Mouse (Mus musculus) stomach, postnatal 0 days (tissue): Measurements from ENCODE around the gene Hist2h3c1. TPM values are rescaled to one million over a fixed set of nuclear protein-coding genes. Genes with fewer than 3 reads are reported as not detected.
"Not testable (repeated sequence)": the region's sequence is repeated elsewhere in the genome, so short reads cannot be mapped to it uniquely, and the experiment has no call there.

Experiments used
- ATAC-seq: fragments of 200-750 bp; cut with Nextera tagmentation; 2 replicates; pipeline ENCODE4 v1.8.0; 2017; ENCODE audit not compliant: low FRiP score, low TSS enrichment
- DNase-seq: peaks from one replicate; pipeline ENCODE4 v3.0.0-alpha.2; 2016; ENCODE audit warnings: low spot score
- H3K27ac ChIP-seq: fragments of 300-500 bp; sonication (generic); replicated peaks from 2 replicates; pipeline ENCODE4 v1.5.1; 2014; ENCODE audit warnings: mild to moderate bottlenecking, control low read depth
- H3K27me3 ChIP-seq: fragments of 300-500 bp; sonication (generic); 2 replicates; pipeline ENCODE4 v1.6.1; 2014; ENCODE audit warnings: low read length; ENCODE audit not compliant: control insufficient read depth, insufficient read depth
- H3K36me3 ChIP-seq: fragments of 300-500 bp; sonication (generic); 2 replicates; pipeline ENCODE4 v1.6.1; 2014; ENCODE audit warnings: low read length, mixed read lengths; ENCODE audit not compliant: control insufficient read depth, insufficient read depth
- H3K4me1 ChIP-seq: fragments of 300-500 bp; sonication (generic); replicated peaks from 2 replicates; pipeline ENCODE4 v1.6.1; 2014; ENCODE audit warnings: antibody characterized with exemption; ENCODE audit not compliant: control insufficient read depth, insufficient read depth
- H3K4me2 ChIP-seq: fragments of 300-500 bp; sonication (generic); replicated peaks from 2 replicates; pipeline ENCODE4 v1.6.1; 2014; ENCODE audit warnings: low read depth, mild to moderate bottlenecking, control low read depth, moderate library complexity
- H3K4me3 ChIP-seq: fragments of 300-500 bp; sonication (generic); 2 replicates; pipeline ENCODE4 v1.5.1; 2014; ENCODE audit warnings: low read depth, low read length, control low read depth
- H3K9ac ChIP-seq: fragments of 300-500 bp; sonication (generic); 2 replicates; pipeline ENCODE4 v1.6.1; 2014; ENCODE audit warnings: mild to moderate bottlenecking, low read length, control low read depth, mixed read lengths
- H3K9me3 ChIP-seq: fragments of 300-500 bp; sonication (generic); 2 replicates; pipeline ENCODE4 v1.6.1; 2016; ENCODE audit warnings: low read length; ENCODE audit not compliant: control insufficient read depth
- CTCF ChIP-seq: IDR thresholded peaks from 2 replicates; pipeline ENCODE4 v1.5.1; 2016; ENCODE audit warnings: antibody characterized with exemption, low read depth, mild to moderate bottlenecking, moderate library complexity
- EP300 ChIP-seq: optimal IDR thresholded peaks from 2 replicates; pipeline ENCODE3; 2016; ENCODE audit warnings: antibody characterized with exemption
- WGBS: fragments of 180-500 bp; shearing (Covaris S2); extraction: QIAGEN DNeasy Blood & Tissue Kit; methylation state at CpG from one replicate; pipeline ENCODE4 v1.1.7; 2014; 5-methylcytosine and 5-hydroxymethylcytosine counted together
- polyA plus RNA-seq: library from polyadenylated mRNA; unstranded; fragments of >200 nt; fragmentation: Nextera tagmentation; extraction: Ambion mirVana; gene quantifications from 2 replicates; pipeline ENCODE4 v1.2.1, GENCODE M21; 2015

Hist2h3c1 gene
- polyA plus RNA-seq, 1 experiment from 2014 or later, result 1.2 TPM

DNA sequence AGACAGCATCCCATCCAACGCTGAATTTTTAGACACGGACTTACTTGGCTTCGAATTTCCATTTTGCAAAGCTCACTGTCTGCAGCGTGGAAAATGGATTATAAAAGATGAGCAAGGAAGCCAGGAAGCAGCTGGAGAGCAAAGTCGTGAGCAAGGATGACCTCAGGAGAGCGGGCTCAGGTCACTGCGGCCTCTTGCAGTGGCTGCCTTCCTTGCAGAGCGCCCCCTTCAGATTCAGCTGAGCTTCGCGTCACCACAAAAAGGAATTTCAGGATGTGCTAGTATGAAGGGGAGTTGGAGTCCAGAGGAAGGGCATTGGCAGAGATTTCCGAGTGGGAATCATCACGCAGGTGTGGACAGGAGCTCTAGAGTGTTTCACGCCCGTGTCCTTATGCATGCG, 37.2 kb upstream of the Hist2h3c1 start:
- H3K9ac ChIP-seq, result no peak overlapping the region
- no peak overlapping the region for H3K4me3 ChIP-seq
- no peaks in the 10 kb centered on the region for H3K4me1 ChIP-seq
- no peak overlapping the region for H3K4me2 ChIP-seq
- WGBS, result 26% methylated on average over 15 of the region's 15 CpGs
- no peaks in the 10 kb centered on the region for H3K9me3 ChIP-seq
- H3K36me3 ChIP-seq, result no peaks in the 10 kb centered on the region
- TF ChIP-seq EP300, result no peak
- TF ChIP-seq CTCF, result peak; percentile 66
- ATAC-seq (no peak), DNase-seq (peak; percentile 35)
- no peak overlapping the region for H3K27ac ChIP-seq
- no peaks in the 10 kb centered on the region for H3K27me3 ChIP-seq

DNA sequence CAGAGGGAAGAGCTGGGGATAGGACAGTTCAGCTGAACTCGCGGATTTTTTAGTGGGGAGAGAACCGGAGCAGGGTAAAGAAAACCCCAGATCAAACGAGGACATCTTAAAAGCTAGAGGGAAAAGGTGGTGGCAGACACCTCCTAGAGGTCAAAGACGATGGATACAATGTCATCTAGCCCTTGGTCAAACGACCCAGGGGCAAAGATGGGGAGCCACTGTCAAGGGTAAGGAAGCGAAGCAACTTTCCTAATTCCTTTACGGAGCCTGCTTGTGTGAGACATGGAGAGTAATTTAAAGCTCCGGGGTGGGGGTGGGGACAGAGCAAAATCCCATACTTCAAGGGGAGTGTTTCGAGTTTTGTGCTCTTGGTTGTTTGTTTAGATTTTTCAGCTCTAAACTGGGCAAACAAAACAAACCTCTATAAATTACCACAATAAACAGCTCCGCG, 27.3 kb upstream of the Hist2h3c1 start:
- peak overlapping the region; percentile 97 for H3K27ac ChIP-seq
- 0% methylated on average over 12 of the region's 12 CpGs for WGBS
- H3K27me3 ChIP-seq, result no peaks in the 10 kb centered on the region
- H3K4me2 ChIP-seq, result peak overlapping the region; percentile 69
- ATAC-seq (no peak), DNase-seq (peak; percentile 36)
- peak overlapping the region; percentile 79 for H3K9ac ChIP-seq
- no peaks in the 10 kb centered on the region for H3K9me3 ChIP-seq
- TF ChIP-seq EP300, result no peak
- peak; percentile 58 for TF ChIP-seq CTCF
- no peaks in the 10 kb centered on the region for H3K36me3 ChIP-seq
- H3K4me1 ChIP-seq, result 0 out of 2 replicates have a peak, but pooled peaks cover 5% of the 10 kb centered on the region
- H3K4me3 ChIP-seq, result peak overlapping the region; percentile 53

DNA sequence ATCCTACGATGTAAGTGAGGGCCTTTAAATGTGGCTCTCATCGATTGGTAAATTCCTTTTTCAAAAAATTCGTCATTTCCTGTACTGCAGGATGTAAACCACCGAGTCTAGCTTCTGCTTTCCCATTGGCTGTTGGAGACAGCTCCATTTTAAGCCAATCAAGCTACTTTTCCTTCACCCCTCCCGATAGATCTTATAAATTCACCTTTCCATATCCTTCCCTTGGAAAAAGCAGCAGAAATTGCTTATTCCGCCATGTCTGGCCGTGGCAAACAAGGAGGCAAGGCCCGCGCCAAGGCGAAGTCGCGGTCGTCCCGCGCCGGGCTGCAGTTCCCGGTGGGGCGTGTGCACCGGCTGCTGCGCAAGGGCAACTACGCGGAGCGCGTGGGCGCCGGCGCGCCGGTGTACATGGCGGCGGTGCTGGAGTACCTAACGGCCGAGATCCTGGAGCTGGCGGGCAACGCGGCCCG, 26.8 kb upstream of the Hist2h3c1 start, which contains the start of the genes Bola1 and Hist2h2ab:
Bola1 (minus strand) TSS at position 49 of the 470 bp plus-strand sequence.
Hist2h2ab (plus strand) TSS at position 205 of the 470 bp plus-strand sequence.
- Histone ChIP-seq H3K9me3 (no peaks in the 10 kb centered on the region), H3K4me3 (peak within 1 kb of the TSS; percentile 53), H3K27ac (peak within 1 kb of the TSS; percentile 97), H3K36me3 (no peaks in the 10 kb centered on the region), H3K27me3 (no peaks in the 10 kb centered on the region), H3K4me1 (0 out of 2 replicates have a peak, but pooled peaks cover 5% of the 10 kb centered on the region), H3K4me2 (peak within 1 kb of the TSS; percentile 69), H3K9ac (peak within 1 kb of the TSS; percentile 79)
- ATAC-seq, result peak; percentile 85
- DNase-seq, result peak; percentile 74
- TF ChIP-seq EP300 (no peak), CTCF (no peak)
- under 1% methylated on average over 36 of the region's 37 CpGs for WGBS

DNA sequence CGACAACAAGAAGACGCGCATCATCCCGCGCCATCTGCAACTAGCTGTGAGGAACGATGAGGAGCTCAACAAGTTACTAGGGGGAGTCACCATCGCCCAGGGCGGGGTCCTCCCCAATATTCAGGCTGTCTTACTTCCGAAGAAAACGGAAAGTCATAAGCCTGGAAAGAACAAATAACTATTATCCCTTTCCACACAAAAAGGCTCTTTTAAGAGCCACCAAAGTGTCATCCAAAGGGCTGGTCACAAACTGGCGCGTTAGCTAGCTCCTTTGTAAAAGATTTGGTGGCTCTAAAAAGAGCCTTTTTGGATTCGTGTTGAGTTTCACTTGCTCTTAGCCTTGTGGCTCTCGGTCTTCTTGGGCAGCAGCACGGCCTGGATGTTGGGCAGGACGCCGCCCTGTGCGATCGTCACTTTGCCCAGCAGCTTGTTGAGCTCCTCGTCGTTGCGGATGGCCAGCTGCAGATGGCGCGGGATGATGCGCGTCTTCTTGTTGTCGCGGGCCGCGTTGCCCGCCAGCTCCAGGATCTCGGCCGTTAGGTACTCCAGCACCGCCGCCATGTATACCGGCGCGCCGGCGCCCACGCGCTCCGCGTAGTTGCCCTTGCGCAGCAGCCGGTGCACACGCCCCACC, 26.2 kb upstream of the Hist2h3c1 start:
- Histone ChIP-seq H3K27ac (peak overlapping the region; percentile 97), H3K9ac (peak overlapping the region; percentile 79), H3K4me2 (peak overlapping the region; percentile 69), H3K4me3 (peak overlapping the region; percentile 53)
- not testable (repeated sequence) for H3K9me3 ChIP-seq, H3K4me1 ChIP-seq, H3K27me3 ChIP-seq, ATAC-seq, H3K36me3 ChIP-seq
- WGBS, result 0% methylated on average over 25 of the region's 47 CpGs
- peak; percentile 35 for DNase-seq

DNA sequence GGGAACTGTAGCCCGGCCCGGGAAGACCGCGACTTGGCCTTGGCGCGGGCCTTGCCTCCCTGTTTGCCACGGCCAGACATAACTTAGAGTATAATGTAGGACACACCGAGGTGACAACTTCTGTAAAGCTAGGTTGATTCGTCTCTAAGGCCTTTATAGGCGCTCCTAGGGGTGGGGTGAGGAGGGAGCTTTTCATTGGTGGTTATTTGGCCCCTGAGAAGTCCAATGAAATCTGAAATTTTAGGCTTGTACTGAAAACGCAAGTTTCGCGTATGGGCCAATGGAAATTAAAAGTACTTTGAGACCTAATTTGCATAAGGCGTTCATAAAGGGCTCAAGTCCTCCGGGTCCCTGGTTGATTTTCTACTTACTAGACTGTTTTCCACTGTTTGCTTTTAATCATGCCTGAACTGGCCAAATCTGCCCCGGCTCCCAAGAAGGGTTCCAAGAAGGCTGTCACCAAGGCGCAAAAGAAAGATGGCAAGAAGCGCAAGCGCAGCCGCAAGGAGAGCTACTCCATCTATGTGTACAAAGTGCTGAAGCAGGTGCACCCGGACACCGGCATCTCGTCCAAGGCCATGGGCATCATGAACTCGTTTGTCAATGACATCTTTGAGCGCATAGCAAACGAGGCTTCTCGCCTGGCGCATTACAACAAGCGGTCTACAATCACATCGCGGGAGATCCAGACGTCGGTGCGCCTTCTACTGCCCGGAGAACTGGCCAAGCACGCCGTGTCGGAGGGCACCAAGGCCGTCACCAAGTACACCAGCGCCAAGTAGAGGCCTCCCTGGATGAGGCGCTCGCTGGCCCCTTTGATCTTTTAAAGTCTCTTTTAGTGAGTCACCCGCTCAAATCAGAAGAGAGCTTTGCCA, 25.5 kb upstream of the Hist2h3c1 start, which contains the start of the genes Hist2h2ac and Hist2h2be:
Hist2h2ac (minus strand) TSS at position 116 of the 875 bp plus-strand sequence.
Hist2h2be (plus strand) TSS at position 355 of the 875 bp plus-strand sequence.
- peak; percentile 92 for ATAC-seq
- TF ChIP-seq CTCF (peak; percentile 15; the same call in 1 of the 2 replicates), EP300 (peak; percentile 57)
- H3K4me2 ChIP-seq, result peak within 1 kb of the TSS; percentile 69
- H3K9me3 ChIP-seq, result no peaks in the 10 kb centered on the region
- DNase-seq, result peak; percentile 84
- no peaks in the 10 kb centered on the region for H3K36me3 ChIP-seq
- H3K9ac ChIP-seq, result peak within 1 kb of the TSS; percentile 79
- WGBS, result under 1% methylated on average over 42 of the region's 43 CpGs
- H3K4me3 ChIP-seq, result peak within 1 kb of the TSS; percentile 53
- H3K4me1 ChIP-seq, result 0 out of 2 replicates have a peak, but pooled peaks cover 5% of the 10 kb centered on the region
- H3K27ac ChIP-seq, result peak within 1 kb of the TSS; percentile 97
- no peaks in the 10 kb centered on the region for H3K27me3 ChIP-seq
